ENCODE assay signal across 20 mouse cellular contexts in the genomic region with DNA sequence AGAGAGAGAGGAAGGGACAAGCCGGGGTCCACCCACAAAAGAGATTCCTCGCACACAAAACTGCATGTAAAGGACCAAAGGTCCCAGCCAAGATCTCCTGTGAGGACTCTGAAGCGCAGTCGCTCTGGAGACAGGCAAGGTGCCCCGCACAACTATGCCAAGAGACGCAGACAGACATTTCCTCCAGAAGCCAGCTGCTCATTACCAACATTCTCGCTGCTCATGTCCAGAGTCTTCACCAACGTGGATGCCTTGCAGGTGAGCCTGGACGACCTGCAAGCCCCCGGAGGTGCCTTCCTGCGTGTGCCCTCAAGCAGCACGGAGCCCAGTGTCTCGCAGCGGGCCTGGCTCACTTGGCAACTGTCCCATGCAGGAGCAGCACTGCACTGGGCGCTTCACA. TPM values are rescaled to one million over a fixed set of nuclear protein-coding genes. Genes with fewer than 3 reads are reported as not detected.
"Had no signal": no experiment of that assay in that cellular context is flagged by ENCODE, and none has a peak within 500 bp of the region (broad histone marks: within the 10 kb centered on the region; RNA-seq: fewer than 3 reads in every experiment).

No protein-coding gene starts in this region.

RNA-seq across cellular contexts. Expression of a gene that starts 0.6 kb away (rescaled TPM):
- polyA plus RNA-seq: cerebellum, adult 2 months; cortical plate, adult 2 months; embryonic facial prominence, embryonic 10.5 days; embryonic facial prominence, embryonic 13.5 days; embryonic facial prominence, embryonic 14.5 days; erythroblast, embryonic 14.5 days; forebrain, embryonic 12.5 days; forebrain, embryonic 13.5 days; forebrain, embryonic 14.5 days; forebrain, embryonic 15.5 days; forebrain, embryonic 16.5 days; forebrain, postnatal 0 days; frontal cortex, adult 2 months; heart, adult 2 months had no signal

RNA-seq across cellular contexts. Expression of a gene that starts 5.5 kb away (rescaled TPM):
- polyA plus RNA-seq: cerebellum, adult 2 months; cortical plate, adult 2 months; embryonic facial prominence, embryonic 10.5 days; embryonic facial prominence, embryonic 11.5 days; embryonic facial prominence, embryonic 12.5 days; embryonic facial prominence, embryonic 13.5 days; embryonic facial prominence, embryonic 15.5 days; erythroblast, embryonic 14.5 days; forebrain, embryonic 10.5 days; forebrain, embryonic 11.5 days; forebrain, embryonic 12.5 days; forebrain, embryonic 13.5 days; forebrain, embryonic 14.5 days; forebrain, embryonic 15.5 days; forebrain, embryonic 16.5 days; forebrain, postnatal 0 days; frontal cortex, adult 2 months; heart, adult 2 months had no signal

RNA-seq across cellular contexts. Expression of a gene that starts 10.4 kb away (rescaled TPM):
- polyA plus RNA-seq: cerebellum, adult 2 months; cortical plate, adult 2 months; embryonic facial prominence, embryonic 13.5 days; embryonic facial prominence, embryonic 15.5 days; erythroblast, embryonic 14.5 days; forebrain, embryonic 14.5 days; forebrain, embryonic 15.5 days; forebrain, embryonic 16.5 days; forebrain, postnatal 0 days; frontal cortex, adult 2 months had no signal

RNA-seq across cellular contexts. Expression of a gene that starts 11.2 kb away (rescaled TPM):
- polyA plus RNA-seq: cerebellum, adult 2 months; cortical plate, adult 2 months; embryonic facial prominence, embryonic 10.5 days; embryonic facial prominence, embryonic 11.5 days; embryonic facial prominence, embryonic 12.5 days; embryonic facial prominence, embryonic 13.5 days; embryonic facial prominence, embryonic 14.5 days; embryonic facial prominence, embryonic 15.5 days; forebrain, embryonic 10.5 days; forebrain, embryonic 11.5 days; forebrain, embryonic 12.5 days; forebrain, embryonic 13.5 days; forebrain, embryonic 14.5 days; forebrain, embryonic 15.5 days; forebrain, embryonic 16.5 days; forebrain, postnatal 0 days; frontal cortex, adult 2 months; gonadal fat pad, adult 2 months; heart, adult 2 months had no signal

RNA-seq across cellular contexts. Expression of a gene that starts 17.2 kb away (rescaled TPM):
- polyA plus RNA-seq: cerebellum, adult 2 months; cortical plate, adult 2 months; embryonic facial prominence, embryonic 10.5 days; embryonic facial prominence, embryonic 11.5 days; embryonic facial prominence, embryonic 12.5 days; embryonic facial prominence, embryonic 14.5 days; embryonic facial prominence, embryonic 15.5 days; erythroblast, embryonic 14.5 days; forebrain, embryonic 10.5 days; forebrain, embryonic 11.5 days; forebrain, embryonic 12.5 days; forebrain, embryonic 13.5 days; forebrain, embryonic 14.5 days; forebrain, embryonic 15.5 days; forebrain, embryonic 16.5 days; forebrain, postnatal 0 days; frontal cortex, adult 2 months; heart, adult 2 months had no signal
